Mouse (Mus musculus): ENCODE results near the gene Tmem192.

The Tmem192 gene

DNA sequence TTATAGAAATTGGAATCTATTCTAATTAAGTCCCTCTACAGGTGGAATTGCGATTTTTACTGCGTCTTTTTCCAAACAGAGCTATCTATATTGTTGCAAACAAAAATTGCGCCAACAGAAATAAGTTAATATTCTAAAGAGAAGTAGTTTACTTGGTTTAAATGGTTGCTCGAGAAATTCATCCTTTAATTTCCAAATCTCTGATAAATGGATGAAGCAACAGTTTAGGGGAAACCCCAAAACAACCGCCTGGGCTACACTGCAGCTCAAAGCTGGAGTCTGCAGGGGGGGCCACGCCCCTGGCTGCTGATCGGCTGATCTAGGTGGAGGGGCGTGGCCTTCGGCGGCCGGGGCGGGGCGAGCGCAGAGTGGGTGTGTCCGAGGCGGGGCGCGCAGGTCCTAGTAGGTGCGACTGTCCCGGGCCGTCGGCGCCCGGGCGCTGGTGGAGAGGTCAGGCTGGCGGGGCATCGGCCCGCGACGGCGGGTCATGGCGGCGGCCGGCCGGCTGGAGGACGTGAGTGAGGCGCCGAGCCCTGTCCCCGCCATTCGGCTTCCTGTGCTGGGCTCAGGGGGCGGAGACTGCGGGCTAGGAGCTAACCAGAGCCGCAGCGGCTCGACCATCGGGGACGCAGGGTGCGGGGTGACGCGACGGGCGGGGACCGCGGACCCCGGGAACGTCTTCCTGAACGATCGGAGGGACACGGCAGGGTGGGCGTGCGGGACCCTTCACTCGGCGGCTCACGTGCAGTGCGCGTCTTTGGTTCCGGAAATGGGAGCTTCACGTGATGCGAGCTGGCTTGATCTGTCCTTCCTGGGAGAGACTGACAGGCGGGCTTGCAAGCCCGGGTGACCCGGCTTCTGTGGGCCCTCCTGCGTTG is at the start of gene Tmem192:
Tmem192 (plus strand) TSS at position 366 of the 878 bp plus-strand sequence.
- peak; percentile 99 for DNase-seq

DNA sequence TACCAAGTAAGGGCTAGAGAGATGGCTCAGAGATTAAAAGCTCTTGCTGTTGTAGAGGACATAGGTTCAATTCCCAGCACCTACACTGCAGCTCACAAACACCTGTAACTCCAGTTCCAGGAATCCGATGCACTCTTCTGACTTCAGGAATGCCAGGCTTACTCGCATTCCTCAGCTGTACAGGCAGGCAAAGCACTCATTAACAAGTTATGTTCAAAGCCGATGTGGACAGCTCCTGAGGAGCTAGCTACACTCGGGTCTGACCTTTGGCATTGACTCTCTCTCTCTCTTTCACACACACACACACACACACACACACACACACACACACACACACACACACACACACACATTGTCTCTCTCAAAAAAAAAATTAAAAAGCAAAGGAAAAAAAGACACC is 48.3 kb upstream of the Tmem192 start:
- no peak for DNase-seq

DNA sequence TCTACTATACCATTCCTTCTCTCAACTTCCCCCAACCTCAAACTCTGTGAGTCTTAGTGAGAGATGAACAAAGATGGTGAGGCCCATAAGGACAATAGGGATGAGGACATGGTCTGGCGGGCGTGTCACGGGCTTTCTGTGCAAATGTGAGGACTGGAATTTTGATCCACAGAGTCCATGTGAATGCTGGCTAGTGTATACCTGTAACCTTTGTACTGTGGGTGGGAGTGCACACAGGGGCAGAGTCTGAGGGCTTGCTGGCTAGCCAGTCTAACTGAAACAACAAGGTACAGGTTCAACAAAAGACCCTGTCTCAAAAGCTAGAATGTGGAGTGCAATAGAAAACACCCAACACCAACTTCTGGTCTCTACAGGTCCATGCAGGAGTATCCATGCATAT is 46.3 kb upstream of the Tmem192 start:
- no peak for DNase-seq

DNA sequence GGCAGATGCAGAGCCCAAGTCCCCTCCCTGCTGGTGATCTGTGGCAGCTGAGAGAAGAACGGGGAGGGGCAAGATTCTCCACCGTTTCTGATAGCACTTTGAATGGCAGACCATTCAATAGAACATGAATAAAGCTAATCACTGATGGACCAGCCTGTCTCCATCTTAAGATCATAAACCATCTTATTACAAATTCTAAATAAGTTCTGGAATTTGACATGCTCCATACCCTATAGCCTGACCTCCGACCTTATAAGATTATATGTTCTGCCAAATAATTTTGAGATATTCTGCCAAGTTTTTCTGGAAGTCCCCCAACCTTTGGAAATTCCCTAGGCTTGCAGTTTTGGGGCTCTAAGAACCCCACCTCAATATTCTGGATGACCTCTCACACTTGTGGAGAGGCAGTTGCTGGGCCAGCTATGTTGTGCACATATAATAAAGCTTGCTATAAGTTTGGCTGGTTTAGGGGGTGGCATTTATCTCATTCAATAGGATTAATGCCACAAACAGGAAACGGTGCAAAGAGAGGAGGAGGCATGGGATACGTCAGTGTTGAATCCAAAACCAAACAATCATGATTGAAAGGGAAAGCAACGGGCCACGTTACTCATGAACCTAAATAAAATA is 45.3 kb upstream of the Tmem192 start:
- DNase-seq = no peak

DNA sequence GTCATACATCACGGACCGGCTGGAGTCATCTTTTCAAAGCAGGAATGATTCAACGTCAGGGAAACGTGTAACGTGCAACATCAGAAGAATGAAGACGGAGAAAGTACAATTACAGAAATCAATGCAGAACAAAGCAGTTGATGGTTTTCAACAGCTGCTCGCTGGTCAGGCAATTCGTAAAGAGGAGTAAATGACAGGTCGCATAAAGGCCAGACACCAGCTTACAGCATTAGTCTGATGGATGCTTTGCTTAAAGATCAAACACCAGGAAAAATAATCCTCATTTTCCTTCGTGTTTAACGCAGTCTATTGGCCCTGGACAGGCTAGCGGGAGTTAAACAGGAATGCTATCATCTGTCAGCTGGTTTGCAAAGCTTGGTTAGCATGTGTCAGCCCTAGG is 44.8 kb upstream of the Tmem192 start:
- no peak for DNase-seq

DNA sequence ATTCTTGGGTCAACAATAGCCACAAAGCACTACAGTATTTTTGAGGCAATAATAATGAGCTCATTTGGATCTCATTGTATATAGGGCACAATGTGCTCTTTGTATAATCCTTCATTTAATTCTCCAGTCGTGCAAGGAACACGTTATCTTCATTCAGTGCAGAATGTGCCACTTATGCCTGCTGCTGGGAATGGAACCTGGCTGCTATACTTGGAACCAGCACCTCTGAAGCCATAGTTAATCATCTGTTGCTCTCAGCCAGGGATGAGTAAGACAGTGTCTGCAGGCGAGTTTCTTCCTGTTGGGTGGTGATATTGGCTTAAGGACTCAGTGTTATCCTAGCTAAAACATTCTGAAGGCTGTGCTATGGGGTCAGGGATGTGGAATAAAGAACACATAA is 43.2 kb upstream of the Tmem192 start:
- DNase-seq = no peak

DNA sequence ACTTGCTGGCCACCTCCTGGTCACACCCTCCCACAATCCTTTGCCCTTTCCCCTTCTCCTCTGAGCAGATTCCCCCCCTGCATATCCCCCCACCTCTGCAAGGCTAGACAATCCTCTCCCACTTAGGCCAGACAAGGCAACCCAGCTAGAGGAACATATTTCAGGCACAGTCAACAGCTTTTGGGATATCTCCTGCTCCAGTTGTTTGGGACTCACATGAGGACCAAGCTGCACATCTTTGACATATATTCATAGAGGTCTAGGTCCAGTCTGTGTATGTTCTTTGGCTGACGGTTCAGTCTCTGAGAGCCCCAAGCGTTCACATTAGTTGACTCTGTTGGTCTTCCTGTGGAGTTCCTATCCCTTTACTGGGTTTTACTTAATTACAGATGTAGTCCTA is 37.0 kb upstream of the Tmem192 start:
- DNase-seq = no peak

DNA sequence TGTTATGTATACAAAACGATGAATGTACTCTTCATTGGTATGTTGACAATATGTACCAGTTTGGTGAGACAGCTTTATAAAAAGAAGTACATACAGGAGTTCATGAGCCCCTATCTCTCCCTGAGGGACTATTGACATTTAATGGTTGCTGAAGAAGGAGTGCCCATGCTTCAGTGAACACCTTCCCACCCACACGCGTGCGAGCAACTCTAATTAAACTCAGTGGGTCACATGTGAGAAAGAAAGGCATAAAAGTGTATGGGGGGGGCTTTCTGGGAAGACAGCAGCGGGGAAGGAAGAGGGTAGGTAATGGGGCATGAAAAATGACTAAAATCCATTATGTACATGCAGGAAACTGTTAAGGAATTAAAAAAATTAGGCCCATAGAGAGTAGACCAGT is 30.2 kb upstream of the Tmem192 start:
- DNase-seq = no peak

DNA sequence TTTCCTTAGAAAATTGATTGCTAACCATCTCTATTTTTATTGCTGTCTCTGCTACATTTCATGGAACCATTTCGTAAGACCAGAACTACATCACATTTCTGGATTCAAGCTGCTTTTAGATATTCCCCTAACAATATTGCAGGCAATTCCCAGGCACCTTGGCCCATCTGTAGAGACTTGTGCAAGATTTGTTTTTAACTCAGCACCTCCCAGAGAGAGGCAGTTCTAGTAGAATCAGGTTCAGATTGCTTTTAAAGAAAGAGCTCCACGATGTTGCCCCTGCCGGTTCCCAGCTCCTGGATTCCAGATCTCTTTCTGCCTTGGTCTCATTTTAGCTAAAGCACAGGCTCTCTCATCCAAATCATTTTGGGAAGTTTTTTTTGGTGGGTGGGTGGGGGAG is 23.7 kb upstream of the Tmem192 start:
- DNase-seq = no peak

DNA sequence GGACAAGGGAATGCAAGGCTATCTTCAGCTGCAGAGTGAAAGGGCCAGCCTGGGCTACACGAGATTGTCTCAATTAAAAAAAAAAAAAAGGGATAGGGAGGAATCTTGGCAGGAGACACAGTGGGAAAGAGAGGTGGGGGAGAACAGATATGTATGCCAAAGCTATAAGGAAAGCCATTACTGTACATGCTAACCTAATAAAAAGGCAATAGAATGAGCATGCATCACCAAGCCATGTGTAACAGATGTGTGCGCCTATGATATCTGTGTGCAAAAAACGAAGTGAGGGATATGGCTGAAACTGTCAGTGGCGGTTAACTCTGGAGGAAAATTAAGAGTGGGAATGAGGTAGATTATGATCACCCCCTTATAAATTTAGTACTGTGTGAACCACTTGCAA is 21.2 kb upstream of the Tmem192 start:
- DNase-seq = no peak

DNA sequence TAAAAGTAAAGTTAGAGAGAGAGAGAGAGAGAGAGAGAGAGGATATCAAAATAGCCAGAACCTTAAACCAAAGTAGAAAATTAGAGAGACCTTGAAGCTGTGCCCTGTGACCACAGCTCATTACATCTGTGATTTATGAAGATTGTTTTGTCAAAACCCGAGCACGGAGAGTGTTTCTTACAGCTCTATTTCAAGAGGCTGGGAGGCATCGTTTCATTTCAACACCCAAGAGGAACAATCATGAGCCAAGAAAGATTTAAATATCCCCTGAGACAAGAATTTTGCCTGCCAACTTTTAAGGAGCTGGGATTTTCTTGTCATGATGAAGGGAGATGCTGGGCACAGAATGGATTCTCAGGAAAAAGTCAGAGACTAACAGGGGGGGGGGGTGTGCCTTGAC is 20.6 kb upstream of the Tmem192 start:
- no peak for DNase-seq

DNA sequence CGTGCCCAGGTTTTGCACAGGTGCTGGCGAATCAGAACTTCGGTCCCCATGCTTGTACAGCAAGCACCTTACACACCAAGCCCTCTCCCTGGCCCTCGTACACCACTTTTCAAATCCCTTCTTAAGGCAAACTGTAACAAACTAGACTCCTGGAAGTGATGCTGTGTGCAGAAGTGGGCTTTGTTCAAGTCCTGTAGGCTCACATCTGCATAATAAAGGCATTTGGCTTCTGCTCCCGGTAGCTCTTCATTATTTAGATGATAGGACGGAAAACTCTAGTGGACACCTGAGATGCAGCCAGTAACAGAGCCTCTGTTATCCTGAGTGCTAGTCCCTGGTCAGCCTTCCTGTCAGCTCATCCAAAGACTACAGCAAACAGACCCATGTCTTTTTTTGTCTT is 18.0 kb upstream of the Tmem192 start:
- no peak for DNase-seq

DNA sequence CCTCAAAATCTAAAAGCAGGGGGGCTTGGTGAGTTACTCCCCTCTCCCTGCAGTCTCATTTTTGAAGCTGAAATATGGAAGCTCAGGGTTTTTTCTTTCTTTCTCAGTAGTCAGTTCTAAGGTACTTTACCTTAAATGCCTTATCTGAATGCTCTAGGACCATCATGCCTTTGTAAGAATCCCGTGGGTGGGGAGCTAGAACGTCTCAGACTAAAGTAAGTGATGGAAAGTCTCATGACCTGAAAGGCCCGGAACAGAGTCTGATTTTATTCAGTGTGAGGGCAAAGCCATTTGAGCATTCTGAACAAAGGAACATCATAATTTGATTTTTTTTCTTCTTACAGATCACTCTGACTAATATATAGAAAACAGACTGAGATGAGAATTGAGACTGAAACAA is 12.0 kb upstream of the Tmem192 start:
- no peak for DNase-seq

DNA sequence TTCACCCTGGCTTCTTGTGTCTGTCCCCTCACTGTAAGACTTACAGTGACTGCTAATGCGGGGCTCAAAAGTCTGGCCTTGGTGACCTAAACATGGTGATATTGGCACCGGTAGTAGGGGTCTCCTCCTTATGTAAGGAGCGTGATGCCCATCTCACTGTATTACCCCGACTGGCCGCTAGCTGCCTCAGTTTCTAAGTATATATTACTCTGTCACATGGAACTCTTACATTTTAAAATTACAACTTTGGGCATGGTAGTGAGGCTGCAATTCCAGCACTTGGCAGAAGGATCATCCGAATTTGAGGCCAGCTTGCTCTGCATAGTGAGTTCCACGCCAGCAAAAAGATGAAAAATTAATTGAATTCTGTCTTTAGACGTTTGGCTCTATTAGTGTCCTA is 6.0 kb upstream of the Tmem192 start:
- no peak for DNase-seq

DNA sequence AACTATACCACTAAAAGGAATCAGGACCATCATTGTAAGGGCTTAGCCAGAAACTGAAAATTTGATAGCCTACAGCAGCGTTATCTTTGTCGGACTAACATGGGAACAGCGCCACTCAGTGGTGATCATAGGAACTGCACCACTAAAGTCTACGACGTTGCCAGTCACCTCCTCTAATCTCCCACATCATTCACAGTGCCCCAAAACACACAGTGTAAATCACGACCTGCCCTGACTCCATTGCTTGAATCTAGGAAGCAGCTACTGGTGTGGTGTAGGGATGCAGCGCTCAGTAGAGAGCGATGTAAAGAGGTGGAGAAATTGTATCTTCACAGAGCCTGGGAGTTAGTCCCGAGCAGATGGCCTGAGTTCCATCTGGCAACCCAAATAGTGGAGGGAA is 5.5 kb upstream of the Tmem192 start:
- peak; percentile 83 to 85 for DNase-seq

DNA sequence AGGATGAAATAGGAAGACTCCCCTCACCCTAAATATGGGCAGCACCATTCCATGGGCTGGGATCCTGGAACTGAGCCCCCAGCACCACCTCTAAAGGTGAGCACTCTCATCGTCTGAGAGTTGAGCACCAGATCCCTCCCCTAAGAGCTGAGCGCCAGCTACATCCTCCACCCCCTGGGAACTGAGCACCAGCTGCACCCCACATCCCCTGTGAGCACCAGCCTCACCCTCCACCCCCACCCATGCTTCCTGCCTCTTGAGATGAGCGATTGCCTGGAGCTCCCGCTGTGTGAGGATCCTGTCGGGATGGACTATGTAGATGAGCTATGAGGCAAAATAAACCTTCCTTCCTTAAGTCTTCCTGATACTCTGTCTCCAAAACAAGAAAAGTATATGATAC is 4.0 kb upstream of the Tmem192 start:
- DNase-seq = no peak

DNA sequence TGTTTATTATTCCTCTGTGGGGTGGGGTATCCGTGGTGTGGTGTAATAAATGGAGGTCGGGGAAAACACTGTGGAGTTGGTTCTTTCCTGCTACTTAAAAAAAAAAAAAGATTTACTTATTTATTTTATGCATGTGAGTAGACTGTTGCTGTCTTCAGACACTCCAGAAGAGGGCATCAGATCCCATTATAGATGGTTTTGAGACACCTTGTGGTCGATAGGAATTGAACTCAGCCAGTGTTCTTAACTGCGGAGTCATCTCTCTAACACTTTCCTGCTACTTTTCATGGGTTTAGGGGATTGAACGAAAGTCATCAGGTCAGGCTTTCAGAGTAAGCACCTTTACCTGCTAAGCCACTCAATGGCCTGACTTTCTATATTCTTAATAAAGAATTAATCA is 2.2 kb upstream of the Tmem192 start:
- peak; percentile 15 to 35 for DNase-seq

DNA sequence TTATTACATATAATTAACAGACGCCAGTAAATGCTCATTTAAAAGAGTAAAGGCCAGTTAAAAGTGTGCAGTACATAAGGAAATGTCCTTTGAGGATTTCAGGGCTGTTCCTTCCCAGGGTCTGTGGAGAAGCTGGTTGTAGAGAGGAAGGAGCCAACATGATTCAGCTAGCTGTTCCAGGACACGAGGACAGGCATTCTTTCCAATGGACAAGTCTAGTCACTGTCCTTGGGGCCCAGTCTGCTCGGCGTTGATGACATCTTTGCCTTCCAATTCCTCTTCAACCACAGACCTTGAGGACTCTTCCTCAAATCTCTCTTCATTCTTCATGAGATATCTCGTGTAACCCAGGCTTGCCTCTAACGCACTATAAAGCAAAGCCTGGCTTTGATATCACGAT is 1.4 kb upstream of the Tmem192 start:
- DNase-seq = no peak

DNA sequence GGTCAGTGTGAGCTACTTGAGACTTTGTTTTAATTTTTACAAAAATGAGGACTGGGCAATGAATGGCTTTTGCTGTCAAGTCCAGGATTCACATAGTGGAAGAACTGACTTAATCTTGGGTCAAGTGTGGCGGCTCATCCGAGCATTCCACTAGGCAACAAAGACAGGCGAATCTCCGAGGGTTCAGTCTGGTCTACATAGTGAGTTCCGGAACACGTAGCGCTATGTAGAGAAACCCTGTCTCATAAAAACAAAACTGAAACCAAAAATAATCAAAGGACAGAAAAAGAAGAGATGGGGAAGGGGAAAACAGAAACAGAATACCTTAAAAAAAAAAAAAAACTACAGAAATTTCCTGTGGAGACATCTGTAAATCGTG is 555 bp upstream of the Tmem192 start:
- DNase-seq = peak; percentile 30 to 32

DNA sequence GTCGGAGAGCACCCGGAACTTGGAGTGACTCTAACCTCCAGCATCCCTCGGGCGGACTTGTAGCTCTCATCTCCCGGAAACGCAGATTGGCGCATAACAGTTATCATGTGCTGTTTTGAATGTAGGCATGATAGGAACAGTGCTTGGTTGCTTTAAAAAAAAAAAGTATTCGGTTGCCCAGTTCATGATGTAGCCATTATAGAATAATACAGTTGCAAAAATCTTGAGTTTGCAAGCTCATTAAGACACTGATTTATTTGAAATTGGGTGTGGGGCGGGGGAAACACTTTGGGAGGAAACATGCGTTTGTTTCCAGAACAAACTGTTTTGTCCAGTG is 681 bp downstream of the Tmem192 start:
- DNase-seq = no peak

DNA sequence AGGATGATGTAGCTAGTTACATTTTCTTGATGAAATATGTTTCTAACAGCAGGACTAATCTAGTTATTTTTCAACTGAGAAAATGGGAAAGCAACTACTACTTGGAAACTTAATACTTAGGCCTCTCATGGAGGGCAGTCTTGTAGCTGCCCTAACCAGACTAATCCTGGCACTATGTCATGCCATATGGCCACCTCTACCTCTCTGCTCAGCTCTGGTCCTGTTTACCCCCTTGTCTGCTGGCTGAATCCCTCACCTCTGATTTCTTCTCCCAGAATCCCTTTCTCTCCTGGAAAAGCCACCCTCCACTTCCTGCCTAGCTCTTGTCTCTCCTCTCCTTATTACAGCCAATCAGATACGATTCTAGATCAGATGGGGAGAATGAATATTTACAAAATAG is 1.4 kb downstream of the Tmem192 start:
- no peak for DNase-seq

DNA sequence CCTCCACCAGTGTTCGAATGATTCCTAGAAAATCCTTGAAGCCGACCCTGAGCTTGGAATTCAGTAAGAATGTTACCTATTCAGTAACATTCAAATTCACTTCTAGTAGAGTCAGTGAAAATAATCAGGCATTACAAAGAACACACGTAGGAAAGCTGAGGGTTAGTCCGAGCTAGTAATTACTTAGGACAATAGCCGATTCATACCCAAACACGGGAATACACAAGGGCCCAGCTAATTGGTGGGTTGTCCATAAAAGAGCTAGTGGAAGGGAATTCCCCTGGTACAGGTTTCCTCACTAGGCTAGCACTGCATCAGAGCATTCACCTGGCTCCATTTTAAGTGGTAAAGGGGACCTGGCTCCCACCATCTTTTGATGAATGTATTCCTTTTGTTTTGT is 5.1 kb downstream of the Tmem192 start:
- DNase-seq = no peak

DNA sequence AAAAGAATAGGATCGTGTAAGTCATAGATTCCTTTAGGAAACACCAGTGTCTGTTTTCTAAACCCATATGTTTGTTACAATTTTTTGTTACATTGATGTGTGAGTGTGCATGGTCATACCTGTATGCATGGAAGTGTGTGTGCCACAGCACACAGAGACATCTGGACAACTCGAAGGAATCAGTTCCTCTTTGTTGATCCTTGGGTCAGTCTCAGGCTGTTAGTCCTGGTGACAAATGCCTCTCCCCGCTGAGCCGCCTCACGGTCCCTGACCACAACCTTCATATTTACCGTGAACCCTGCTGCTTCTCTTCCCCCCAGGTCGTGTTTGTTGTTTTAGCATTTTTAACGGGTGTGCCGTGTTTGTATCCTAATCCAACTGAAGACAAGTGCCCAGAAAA is 12.0 kb downstream of the Tmem192 start:
- DNase-seq = no peak

DNA sequence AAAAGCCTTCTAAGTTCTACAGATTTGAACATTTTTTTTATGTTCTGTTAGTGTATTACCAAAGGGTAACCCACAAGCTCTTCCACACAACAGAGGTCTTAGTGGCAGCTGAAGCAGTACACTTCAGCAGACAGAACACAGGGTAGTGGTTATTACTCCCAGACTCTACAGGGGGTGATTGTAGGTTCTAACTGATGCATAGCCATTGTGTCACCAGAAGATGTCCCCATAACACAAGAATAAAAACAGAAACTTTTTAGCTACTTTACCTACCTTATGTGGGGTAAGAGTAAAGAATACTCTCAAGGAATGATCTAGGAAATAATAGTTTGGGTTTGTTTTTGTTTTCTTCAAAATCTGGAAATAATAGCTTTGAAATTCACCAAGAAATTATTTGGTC is 15.9 kb downstream of the Tmem192 start:
- DNase-seq = no peak
